Mouse (Mus musculus) E14TG2a.4 (cell line): ENCODE results near the gene Tmem184b.

Source experiments
- CTCF ChIP-seq: conservative IDR thresholded peaks from 2 replicates; pipeline ENCODE4 v1.5.1; 2014; ENCODE audit warnings: low read length
- NANOG ChIP-seq: IDR thresholded peaks from 2 replicates; pipeline ENCODE4 v1.6.1; 2014; ENCODE audit warnings: borderline replicate concordance, low read length, mixed read lengths

DNA sequence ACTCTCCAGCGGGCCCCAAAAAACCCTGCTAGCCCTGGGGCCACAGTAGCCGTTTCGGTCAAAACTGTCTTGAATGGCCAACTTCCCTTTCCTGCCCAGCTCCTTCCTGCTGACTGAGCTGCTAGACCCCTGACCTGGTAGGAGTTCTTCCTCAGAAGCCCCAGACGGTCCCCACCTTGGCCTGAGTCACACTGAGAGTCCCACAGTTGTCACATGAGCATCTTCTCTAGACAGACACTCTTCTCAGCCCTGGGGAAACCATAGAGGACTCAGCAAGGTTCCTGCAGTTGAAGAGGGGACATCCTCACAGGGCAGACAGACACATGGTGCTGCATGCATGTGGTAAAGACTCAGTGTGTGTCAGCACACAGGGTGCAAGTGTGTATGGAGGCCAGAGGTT lies 48.8 kb downstream of the Tmem184b start:
- TF ChIP-seq CTCF (no peak), NANOG (no peak)
